Mouse (Mus musculus): Measurements from ENCODE around the gene Gm21885. TPM values are rescaled to one million over a fixed set of nuclear protein-coding genes. Genes with fewer than 3 reads are reported as not detected.
A peak's percentile ranks its signal among the peaks of the same experiment; 100 is the strongest.

Gm21885 gene
- total and polyA plus RNA-seq, 2 experiments from 2014 or later, result not detected

DNA sequence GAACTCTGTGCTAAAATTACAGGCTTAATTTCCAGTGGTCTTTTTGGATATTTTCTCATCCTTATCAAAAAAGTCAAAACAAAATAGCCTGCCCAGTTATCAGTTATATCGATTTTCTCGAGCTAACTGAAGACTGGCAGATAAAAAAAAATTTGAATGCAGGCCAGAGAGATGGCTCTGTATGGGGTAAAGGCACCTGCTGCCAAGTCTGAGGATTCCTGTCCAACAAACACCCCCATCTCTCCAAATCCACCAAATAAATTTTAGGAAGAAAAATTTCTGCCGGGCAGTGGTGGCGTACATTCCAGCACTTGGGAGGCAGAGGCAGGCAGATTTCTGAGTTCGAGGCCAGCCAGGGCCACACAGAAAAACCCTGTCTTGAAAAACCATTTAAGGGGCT lies 36.4 kb downstream of the Gm21885 start:
- WGBS, result 72% methylated on average over 5 of the region's 5 CpGs
- TF ChIP-seq CTCF (IDR thresholded peaks at IDR 0.05; ENCODE audit: low read depth), result no peak
- no peak overlapping the region for H3K9ac ChIP-seq (replicated peaks; ENCODE audit: low read length)
- no peaks in the 10 kb centered on the region for H3K27me3 ChIP-seq (ENCODE audit: insufficient read depth, low read length)
- H3K27ac ChIP-seq, result no peak overlapping the region
- no peak for DNase-seq (ENCODE audit: low spot score)
- H3K4me2 ChIP-seq (ENCODE audit: low read depth, low read length), result no peak overlapping the region
- no peak overlapping the region for H3K4me3 ChIP-seq (ENCODE audit: low read length)
- peaks cover 28% of the 10 kb centered on the region for H3K4me1 ChIP-seq (ENCODE audit: insufficient read depth, low read length)
- H3K36me3 ChIP-seq (ENCODE audit: insufficient read depth, low read length), result no peaks in the 10 kb centered on the region
- ATAC-seq, result no peak
- H3K9me3 ChIP-seq (ENCODE audit: low read length), result no peaks in the 10 kb centered on the region

DNA sequence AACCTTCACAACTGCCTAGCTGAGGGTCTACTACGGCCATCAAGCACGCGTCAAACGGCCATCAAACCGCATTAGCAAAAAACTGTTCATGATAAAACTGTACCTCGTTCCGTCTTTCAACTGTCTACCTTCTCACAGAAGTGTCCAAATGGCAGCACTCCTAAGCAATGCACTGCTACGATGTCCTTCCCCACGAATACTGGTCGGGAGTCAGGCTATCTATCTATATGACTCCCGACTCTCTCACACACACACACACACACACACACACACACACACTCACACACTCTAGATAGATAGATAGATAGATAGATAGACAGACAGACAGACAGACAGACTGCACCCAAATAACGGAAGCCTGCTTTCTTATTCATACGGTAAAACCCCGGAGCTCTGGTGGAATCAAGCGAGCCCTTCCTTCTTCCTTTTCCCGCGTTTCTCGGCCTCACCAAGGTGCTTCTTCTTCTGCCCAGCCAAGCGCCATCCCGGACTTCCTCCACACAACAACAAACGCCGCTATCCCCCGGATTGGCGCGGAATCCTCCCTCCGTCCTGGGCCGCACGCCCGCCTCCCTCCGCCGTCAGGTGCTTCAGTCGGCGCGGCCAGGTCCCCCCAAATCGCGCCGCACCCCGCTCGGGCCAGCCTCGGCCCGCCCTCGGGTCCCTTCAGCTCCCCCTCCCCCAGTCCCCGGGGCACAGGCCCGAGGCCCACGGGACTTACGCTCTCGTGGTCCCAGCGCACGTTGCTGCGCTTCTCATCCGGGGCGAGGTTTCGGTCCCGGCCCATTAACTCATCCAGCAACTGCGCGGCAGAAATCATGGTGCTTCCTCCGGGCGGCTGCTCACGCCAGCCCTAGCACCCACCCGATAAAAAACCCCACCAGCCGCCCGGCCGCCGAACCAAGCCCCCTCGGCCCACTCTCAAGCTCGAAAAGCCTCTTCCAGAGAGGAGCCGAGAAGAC lies 39.6 kb downstream of the Gm21885 start:
- Histone ChIP-seq H3K4me2 (ENCODE audit: low read depth, low read length) (peak overlapping the region; percentile 87), H3K27ac (peak overlapping the region; percentile 99), H3K27me3 (ENCODE audit: insufficient read depth, low read length) (no peaks in the 10 kb centered on the region), H3K4me3 (ENCODE audit: low read length) (peak overlapping the region; percentile 86), H3K36me3 (ENCODE audit: insufficient read depth, low read length) (no peaks in the 10 kb centered on the region), H3K4me1 (ENCODE audit: insufficient read depth, low read length) (peaks cover 20% of the 10 kb centered on the region), H3K9ac (replicated peaks; ENCODE audit: low read length) (peak overlapping the region; percentile 99), H3K9me3 (ENCODE audit: low read length) (no peaks in the 10 kb centered on the region)
- WGBS, result under 1% methylated on average over 66 of the region's 67 CpGs
- ATAC-seq (peak; percentile 86), DNase-seq (ENCODE audit: low spot score) (peak; percentile 69)
- TF ChIP-seq CTCF (IDR thresholded peaks at IDR 0.05; ENCODE audit: low read depth), result no peak

GRCm38 (mm10) chr11:94321931-94322400 lies 40.3 kb downstream of the Gm21885 start, which contains the start of gene Luc7l3:
Luc7l3 (minus strand) TSS chr11:94321988.
- under 1% methylated on average over 36 of the region's 36 CpGs for WGBS
- no peaks in the 10 kb centered on the region for H3K36me3 ChIP-seq (ENCODE audit: insufficient read depth, low read length)
- ATAC-seq (peak; percentile 97), DNase-seq (ENCODE audit: low spot score) (peak; percentile 97)
- H3K9me3 ChIP-seq (ENCODE audit: low read length), result no peaks in the 10 kb centered on the region
- H3K27me3 ChIP-seq (ENCODE audit: insufficient read depth, low read length), result no peaks in the 10 kb centered on the region
- H3K4me3 ChIP-seq (ENCODE audit: low read length), result peak within 1 kb of the TSS; percentile 86
- no peak for TF ChIP-seq CTCF (IDR thresholded peaks at IDR 0.05; ENCODE audit: low read depth)
- H3K27ac ChIP-seq, result peak within 1 kb of the TSS; percentile 99
- peaks cover 14% of the 10 kb centered on the region for H3K4me1 ChIP-seq (ENCODE audit: insufficient read depth, low read length)
- peak within 1 kb of the TSS; percentile 87 for H3K4me2 ChIP-seq (ENCODE audit: low read depth, low read length)
- H3K9ac ChIP-seq (replicated peaks; ENCODE audit: low read length), result peak within 1 kb of the TSS; percentile 99

- Histone ChIP-seq H3K4me3 (ENCODE audit: low read length) (peak overlapping the region; percentile 86), H3K36me3 (ENCODE audit: insufficient read depth, low read length) (no peaks in the 10 kb centered on the region), H3K4me1 (ENCODE audit: insufficient read depth, low read length) (peaks cover 8% of the 10 kb centered on the region), H3K4me2 (ENCODE audit: low read depth, low read length) (peak overlapping the region; percentile 87), H3K9me3 (ENCODE audit: low read length) (no peaks in the 10 kb centered on the region), H3K9ac (replicated peaks; ENCODE audit: low read length) (peak overlapping the region; percentile 99), H3K27me3 (ENCODE audit: insufficient read depth, low read length) (no peaks in the 10 kb centered on the region), H3K27ac (peak overlapping the region; percentile 99)
- 50% methylated on average over 5 of the region's 5 CpGs for WGBS
- DNase-seq (ENCODE audit: low spot score) (no peak), ATAC-seq (no peak)
- TF ChIP-seq CTCF (IDR thresholded peaks at IDR 0.05; ENCODE audit: low read depth), result no peak
These were observed 41.0 kb downstream of the Gm21885 start for GRCm38 (mm10) chr11:94322636-94323035.

GRCm38 (mm10) chr11:94323271-94323925 lies 41.7 kb downstream of the Gm21885 start:
- ATAC-seq (no peak), DNase-seq (ENCODE audit: low spot score) (no peak)
- Histone ChIP-seq H3K9me3 (ENCODE audit: low read length) (no peaks in the 10 kb centered on the region), H3K4me1 (ENCODE audit: insufficient read depth, low read length) (peaks cover 3% of the 10 kb centered on the region; the same call in 1 of the 2 replicates), H3K27ac (no peak overlapping the region), H3K36me3 (ENCODE audit: insufficient read depth, low read length) (no peaks in the 10 kb centered on the region), H3K4me3 (ENCODE audit: low read length) (no peak overlapping the region), H3K9ac (replicated peaks; ENCODE audit: low read length) (no peak overlapping the region), H3K4me2 (ENCODE audit: low read depth, low read length) (no peak overlapping the region), H3K27me3 (ENCODE audit: insufficient read depth, low read length) (no peaks in the 10 kb centered on the region)
- 69% methylated on average over 5 of the region's 5 CpGs for WGBS
- TF ChIP-seq CTCF (IDR thresholded peaks at IDR 0.05; ENCODE audit: low read depth), result no peak

GRCm38 (mm10) chr11:94324618-94325017 lies 42.9 kb downstream of the Gm21885 start:
- Histone ChIP-seq H3K9me3 (ENCODE audit: low read length) (no peaks in the 10 kb centered on the region), H3K4me3 (ENCODE audit: low read length) (no peak overlapping the region), H3K36me3 (ENCODE audit: insufficient read depth, low read length) (no peaks in the 10 kb centered on the region), H3K4me2 (ENCODE audit: low read depth, low read length) (no peak overlapping the region), H3K4me1 (ENCODE audit: insufficient read depth, low read length) (no peaks in the 10 kb centered on the region), H3K27me3 (ENCODE audit: insufficient read depth, low read length) (no peaks in the 10 kb centered on the region), H3K27ac (no peak overlapping the region), H3K9ac (replicated peaks; ENCODE audit: low read length) (no peak overlapping the region)
- DNase-seq (ENCODE audit: low spot score) (no peak), ATAC-seq (no peak)
- TF ChIP-seq CTCF (IDR thresholded peaks at IDR 0.05; ENCODE audit: low read depth), result no peak
- 94% methylated on average over 5 of the region's 5 CpGs for WGBS
